Comparison of ENCODE assay signal across 26 mouse cellular contexts in genomic region chr17:87289367-87289766, GRCm38 (mm10). TPM values are rescaled to one million over a fixed set of nuclear protein-coding genes. Genes with fewer than 3 reads are reported as not detected.
DNase-seq lines count a peak whose midpoint lies in the region; ATAC-seq and TF ChIP-seq lines count a peak whose summit lies in the region.
"Had no signal": no experiment of that assay in that cellular context is flagged by ENCODE, and none has a peak within 500 bp of the region (broad histone marks: within the 10 kb centered on the region; RNA-seq: fewer than 3 reads in every experiment).

No protein-coding gene starts in this region.

- H3K4me3 ChIP-seq in liver, postnatal 0 days (ENCODE audit: low read depth, low read length), result no peak overlapping the region
- H3K4me3 ChIP-seq in liver, embryonic 11.5 days (ENCODE audit: low read depth, low read length), result no peak overlapping the region
- no peak overlapping the region for H3K4me3 ChIP-seq in stomach, embryonic 15.5 days (replicated peaks)
- H3K4me3 ChIP-seq: heart, embryonic 12.5 days; hindbrain, embryonic 13.5 days; liver, embryonic 15.5 days had no signal

- H3K36me3 ChIP-seq in liver, postnatal 0 days (replicated peaks; ENCODE audit: insufficient read depth, low read length), result peaks cover 19% of the 10 kb centered on the region
- no peaks in the 10 kb centered on the region; the same call in 1 of the 2 replicates for H3K36me3 ChIP-seq in liver, embryonic 11.5 days (ENCODE audit: control insufficient read depth, insufficient read depth, low read length)
- H3K36me3 ChIP-seq in stomach, embryonic 15.5 days, result no peaks in the 10 kb centered on the region
- H3K36me3 ChIP-seq: heart, embryonic 12.5 days had no signal

- WGBS in liver, postnatal 0 days (ENCODE audit: insufficient replicate concordance), result 68% methylated on average over 5 of the region's 5 CpGs
- 78% methylated on average over 5 of the region's 5 CpGs for WGBS in liver, embryonic 11.5 days
- 73% methylated on average over 5 of the region's 5 CpGs for WGBS in stomach, embryonic 15.5 days

- H3K27ac ChIP-seq in liver, postnatal 0 days (ENCODE audit: low read depth), result no peak overlapping the region
- H3K27ac ChIP-seq in liver, embryonic 11.5 days (ENCODE audit: low read depth, low read length), result no peak overlapping the region
- no peak overlapping the region for H3K27ac ChIP-seq in stomach, embryonic 15.5 days
- H3K27ac ChIP-seq: hindbrain, embryonic 13.5 days; liver, embryonic 15.5 days had no signal

- peak; percentile 60 for ATAC-seq in liver, postnatal 0 days
- no peak for ATAC-seq in liver, embryonic 11.5 days (replicated peaks; ENCODE audit: low FRiP score)
- 0 out of 2 replicates have a peak, but pooled peaks have one; percentile 28 for ATAC-seq in stomach, embryonic 15.5 days (ENCODE audit: insufficient read depth, low FRiP score, low read depth)
- ATAC-seq: activated CD4-positive, CD25-positive, alpha-beta regulatory T cell, adult 4 months; forebrain, embryonic 14.5 days; midbrain, embryonic 16.5 days had no signal

- TF ChIP-seq EP300 in liver, postnatal 0 days (IDR thresholded peaks at IDR 0.05; ENCODE audit: low read depth), result no peak

- no peak for TF ChIP-seq CTCF in liver, postnatal 0 days (IDR thresholded peaks at IDR 0.05; ENCODE audit: low read depth)

- no peak overlapping the region for H3K4me2 ChIP-seq in liver, postnatal 0 days (ENCODE audit: low read depth, low read length)
- H3K4me2 ChIP-seq in liver, embryonic 11.5 days, result no peak overlapping the region
- no peak overlapping the region for H3K4me2 ChIP-seq in stomach, embryonic 15.5 days
- H3K4me2 ChIP-seq: heart, embryonic 12.5 days; hindbrain, embryonic 13.5 days; liver, embryonic 15.5 days; midbrain, embryonic 11.5 days had no signal

- no peaks in the 10 kb centered on the region for H3K27me3 ChIP-seq in liver, postnatal 0 days (ENCODE audit: insufficient read depth, low read length)
- H3K27me3 ChIP-seq in liver, embryonic 11.5 days (replicated peaks; ENCODE audit: control insufficient read depth, insufficient read depth, low read length), result no peaks in the 10 kb centered on the region; the same call in 1 of the 2 replicates
- 0 out of 2 replicates have a peak, but pooled peaks cover 5% of the 10 kb centered on the region for H3K27me3 ChIP-seq in stomach, embryonic 15.5 days (replicated peaks)
- H3K27me3 ChIP-seq: CH12.LX; liver, embryonic 15.5 days had no signal

- peak; percentile 69 for DNase-seq in kidney, adult 11 months
- DNase-seq in kidney, adult 18-20 months, result no peak
- DNase-seq in liver, postnatal 0 days, result no peak
- no peak for DNase-seq in liver, embryonic 11.5 days (ENCODE audit: low spot score)
- DNase-seq in gastrocnemius, postnatal 25 days, result no peak
- no peak for DNase-seq in adrenal gland, postnatal 14 days
- no peak for DNase-seq in lung, adult 18-20 months
- DNase-seq: adrenal gland, adult 2 months; cerebellum, adult 2 months; cerebellum, postnatal 14 days; gastrocnemius, postnatal 36 days; heart, adult 18-20 months; heart, postnatal 4 days; left cerebral cortex, postnatal 4 days; lung, postnatal 36 days; thymus, adult 18-20 months; thymus, postnatal 25 days had no signal

- H3K9ac ChIP-seq in liver, postnatal 0 days (replicated peaks), result no peak overlapping the region
- H3K9ac ChIP-seq in liver, embryonic 11.5 days (ENCODE audit: low read depth, low read length), result no peak overlapping the region
- H3K9ac ChIP-seq in stomach, embryonic 15.5 days, result no peak overlapping the region
- H3K9ac ChIP-seq: heart, embryonic 12.5 days; hindbrain, embryonic 13.5 days; liver, embryonic 15.5 days had no signal

- H3K4me1 ChIP-seq in liver, postnatal 0 days (ENCODE audit: insufficient read depth), result peaks cover 44% of the 10 kb centered on the region
- peaks cover 5% of the 10 kb centered on the region for H3K4me1 ChIP-seq in liver, embryonic 11.5 days (replicated peaks; ENCODE audit: control insufficient read depth, insufficient read depth, low read length)
- 0 out of 2 replicates have a peak, but pooled peaks cover 3% of the 10 kb centered on the region for H3K4me1 ChIP-seq in stomach, embryonic 15.5 days

- H3K9me3 ChIP-seq in liver, postnatal 0 days (ENCODE audit: low read length), result no peaks in the 10 kb centered on the region
- H3K9me3 ChIP-seq in liver, embryonic 11.5 days (ENCODE audit: control insufficient read depth, low read length), result no peaks in the 10 kb centered on the region
- H3K9me3 ChIP-seq in stomach, embryonic 15.5 days, result no peaks in the 10 kb centered on the region
- H3K9me3 ChIP-seq: heart, embryonic 12.5 days; hindbrain, embryonic 13.5 days; liver, embryonic 15.5 days had no signal

RNA-seq across cellular contexts. Expression of gene Ttc7, which starts 6.7 kb away (rescaled TPM):
- polyA plus RNA-seq in liver, postnatal 0 days (2015; fragmentation: Nextera tagmentation; extraction: Ambion mirVana), result 10.1 and 12.1 TPM in 2 replicates
- polyA plus RNA-seq in liver, embryonic 11.5 days (2014; fragmentation: Nextera tagmentation; extraction: Ambion mirVana), result 14.1 and 14.3 TPM in 2 replicates
- polyA plus RNA-seq in stomach, embryonic 15.5 days (2015; fragmentation: Nextera tagmentation; extraction: Ambion mirVana), result 12.2 and 13.1 TPM in 2 replicates
- 1 to 10 TPM; 7.1 to 8.4 TPM for total RNA-seq in gastrocnemius, postnatal 25 days (2021)
- total RNA-seq in adrenal gland, postnatal 14 days (2021), result 13.2 TPM in 2 replicates

RNA-seq across cellular contexts. Expression of gene Mcfd2, which starts 23.6 kb away (rescaled TPM):
- polyA plus RNA-seq in liver, postnatal 0 days (2015; fragmentation: Nextera tagmentation; extraction: Ambion mirVana), result 139 and 148 TPM in 2 replicates
- 71.9 and 76.9 TPM in 2 replicates for polyA plus RNA-seq in liver, embryonic 11.5 days (2014; fragmentation: Nextera tagmentation; extraction: Ambion mirVana)
- polyA plus RNA-seq in stomach, embryonic 15.5 days (2015; fragmentation: Nextera tagmentation; extraction: Ambion mirVana), result 130 and 142 TPM in 2 replicates
- 10 to 100 TPM; 19.9 to 22.1 TPM for total RNA-seq in gastrocnemius, postnatal 25 days (2021)
- 167 and 183 TPM in 2 replicates for total RNA-seq in adrenal gland, postnatal 14 days (2021)
